Mouse (Mus musculus) heart, adult 2 months (tissue): ENCODE measurements around the gene Daam1.

Experiments used
- CTCF ChIP-seq: fragments of 200-600 bp; IDR thresholded peaks from 2 replicates; pipeline ENCODE4 v1.8.1; 2022; ENCODE audit warnings: antibody characterized with exemption, mild to moderate bottlenecking, moderate library complexity
- POLR2A ChIP-seq: fragments of 200-500 bp; IDR thresholded peaks from 2 replicates; pipeline ENCODE4 v1.6.1; 2011; ENCODE audit warnings: mild to moderate bottlenecking, low read depth, low read length, control low read depth; ENCODE audit not compliant: insufficient read depth

DNA sequence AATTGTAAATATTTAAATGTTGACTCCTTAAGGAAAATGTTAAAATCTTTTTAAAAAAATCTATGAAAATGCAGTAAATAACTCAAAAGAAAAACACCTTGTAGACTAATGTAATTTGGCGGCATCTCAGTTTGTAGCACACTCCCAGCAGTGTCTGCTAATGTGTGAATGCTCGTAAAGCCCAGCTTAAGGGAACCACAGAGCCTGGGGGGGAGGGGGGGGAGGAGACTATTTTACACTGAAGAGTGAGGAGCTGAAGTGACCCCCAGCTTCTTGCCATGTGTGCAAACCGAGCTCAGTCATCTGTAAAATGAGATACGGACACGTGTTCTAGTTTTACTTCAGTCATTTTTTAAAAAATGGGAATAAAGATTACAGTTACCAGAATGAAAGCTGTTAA is 16.7 kb downstream of the Daam1 start:
- no peak for TF ChIP-seq CTCF
- no peak for TF ChIP-seq POLR2A
